Mouse (Mus musculus) MN1 (cell line): ENCODE measurements around the gene 4632433K11Rik.
"Not testable (repeated sequence)": the region's sequence is repeated elsewhere in the genome, so short reads cannot be mapped to it uniquely, and the experiment has no call there.

Source experiments
- DNase-seq: peaks from one replicate; pipeline ENCODE4 v3.0.0-alpha.2; 2016; ENCODE audit warnings: low spot score

The 4632433K11Rik gene

DNA sequence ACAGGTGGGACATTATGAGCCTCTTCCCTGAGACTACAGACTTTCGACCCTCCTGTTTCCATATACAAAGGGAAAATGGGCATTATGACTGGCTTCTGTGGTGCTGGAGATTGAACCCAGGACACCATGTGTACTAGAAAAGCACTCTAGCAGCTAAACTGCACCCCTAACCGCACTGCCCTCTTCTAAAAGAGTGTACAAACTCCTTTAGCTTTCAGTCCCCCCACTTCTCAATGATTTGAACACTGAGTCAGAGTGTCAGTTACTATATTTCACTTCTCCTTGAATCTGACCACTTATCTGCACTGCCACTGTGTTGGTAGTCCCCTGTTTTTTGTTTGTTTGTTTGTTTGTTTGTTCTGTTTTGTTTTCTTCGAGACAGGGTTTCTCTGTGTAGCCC lies at the start of gene 4632433K11Rik:
Gene 4632433K11Rik (plus strand): TSS at position 301 of the 400 bp plus-strand sequence.
- no peak for DNase-seq

DNA sequence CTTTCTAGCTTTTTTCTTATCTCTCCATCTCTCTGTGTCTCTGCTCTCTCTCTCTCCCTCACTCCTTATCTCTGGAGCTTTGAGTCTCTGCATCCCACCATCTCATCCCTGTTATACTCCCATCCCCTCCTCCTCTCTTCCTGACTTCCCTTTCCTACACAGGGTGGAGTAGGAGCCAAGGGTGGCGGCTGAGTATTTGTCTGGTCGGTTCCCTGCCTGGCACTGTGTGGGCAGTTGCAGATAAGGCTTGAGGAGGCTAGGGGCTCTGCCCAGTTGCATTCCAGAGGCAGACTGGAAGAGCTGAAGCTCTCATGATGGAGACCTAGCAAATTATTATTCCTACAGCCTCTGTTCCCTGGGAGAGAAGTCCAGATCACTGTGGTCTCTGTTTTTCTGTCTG lies 45.7 kb upstream of the 4632433K11Rik start:
- DNase-seq: no peak

DNA sequence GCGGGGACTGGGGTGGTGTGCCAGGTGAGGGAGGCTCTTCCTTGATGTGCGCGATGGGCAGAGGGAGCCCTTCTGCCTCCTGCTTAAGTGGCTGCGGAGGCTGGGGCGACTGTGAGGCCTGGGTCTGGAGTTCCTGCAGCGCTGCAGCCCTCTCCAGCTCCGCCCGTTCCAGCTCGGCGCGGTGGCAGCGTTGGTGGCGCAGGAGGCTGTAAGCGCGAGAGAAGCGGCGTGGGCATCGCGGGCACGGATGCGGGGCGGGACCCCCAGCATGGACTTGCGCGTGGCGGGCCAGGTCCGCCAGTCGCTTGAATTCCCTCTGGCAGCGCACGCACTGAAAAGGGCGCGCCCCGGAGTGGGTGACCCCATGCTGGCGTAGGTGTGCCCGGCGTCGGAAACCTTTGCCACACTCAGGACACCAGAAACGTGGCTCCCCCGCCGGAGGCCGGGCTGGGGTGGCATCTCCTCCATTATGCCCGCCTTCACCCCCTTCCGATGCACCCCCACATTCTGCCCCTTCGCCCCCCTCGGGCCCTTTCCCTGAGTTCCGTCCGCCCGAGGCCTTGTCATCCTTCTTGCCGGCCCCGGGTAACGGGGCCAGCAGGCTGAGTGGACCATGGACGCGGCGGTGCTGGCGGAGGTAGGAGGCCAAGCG lies 40.4 kb upstream of the 4632433K11Rik start:
- no peak for DNase-seq

DNA sequence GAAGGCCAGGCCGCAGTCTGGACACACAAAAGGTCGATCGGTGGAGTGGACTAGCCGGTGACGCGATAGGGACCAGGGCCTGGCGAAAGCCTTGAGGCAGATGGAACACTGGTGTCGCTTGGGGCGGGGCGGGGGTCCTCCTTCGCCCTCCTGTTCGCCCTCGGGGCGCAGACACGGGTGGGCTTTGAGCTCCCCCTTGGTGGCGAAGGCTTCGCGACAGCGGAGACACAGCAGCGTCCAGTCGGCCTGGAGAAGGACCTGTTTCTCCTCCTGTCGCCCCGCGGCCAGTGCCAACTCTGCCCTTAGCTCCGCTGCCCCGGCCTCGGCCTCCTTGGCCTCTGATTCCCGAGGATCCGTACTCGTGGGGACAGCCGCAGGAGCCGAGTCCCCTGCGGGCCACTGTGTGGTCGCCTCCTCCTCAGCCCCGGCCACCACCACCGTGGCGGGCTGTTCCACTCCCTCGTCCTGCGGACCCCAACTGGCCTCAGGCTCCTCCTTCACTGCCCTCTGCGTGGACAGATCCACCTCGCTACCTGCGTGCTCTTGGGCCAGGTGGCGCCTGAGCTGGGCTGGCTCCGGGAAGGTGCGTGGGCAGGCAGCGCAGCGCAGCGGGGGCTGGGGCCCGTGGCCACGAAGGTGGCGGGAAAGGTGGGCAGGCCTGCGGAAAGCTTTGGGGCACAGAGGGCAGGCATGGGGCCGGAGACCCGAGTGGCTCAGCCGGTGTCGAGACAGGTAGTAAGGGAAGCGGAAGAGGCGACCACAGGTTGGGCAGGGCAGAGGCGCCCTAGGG lies 39.7 kb upstream of the 4632433K11Rik start:
- DNase-seq: no peak

DNA sequence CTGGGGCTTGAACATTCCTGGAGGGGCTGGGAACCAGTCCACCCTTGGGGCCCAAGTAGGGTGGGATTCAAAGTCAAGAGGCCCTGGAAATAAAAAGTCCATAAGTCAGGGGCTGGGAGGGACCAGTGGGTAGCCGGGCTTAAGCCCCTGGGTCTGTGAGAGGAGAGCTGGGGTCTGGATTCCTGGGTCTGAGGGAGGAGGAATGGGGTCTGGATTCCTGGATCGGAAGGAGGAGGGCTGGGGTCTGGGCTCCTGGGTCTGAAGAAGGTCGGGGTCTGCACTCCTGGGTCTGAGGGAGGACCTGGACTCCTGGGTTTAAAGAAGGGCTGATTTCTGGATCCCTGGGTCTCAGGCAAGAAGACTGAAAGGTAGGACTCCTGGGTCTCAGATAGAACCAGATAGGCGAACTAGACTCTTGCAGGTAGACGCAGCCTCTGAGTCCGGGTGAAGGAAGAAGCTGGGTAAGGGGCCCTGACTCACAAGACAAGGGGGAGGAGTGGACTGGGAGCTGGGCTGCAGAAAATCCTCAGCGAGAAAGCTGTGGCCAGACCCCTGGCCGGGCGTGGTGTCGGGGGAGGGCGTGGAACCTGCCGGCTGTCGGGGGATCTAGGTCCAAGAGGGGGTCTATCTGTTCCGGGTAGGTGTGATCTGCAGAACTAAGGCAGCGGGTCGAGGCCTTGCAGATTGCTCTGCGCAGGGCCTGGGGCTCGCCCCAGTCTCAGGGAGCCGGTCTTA lies 38.5 kb upstream of the 4632433K11Rik start:
- DNase-seq: no peak

DNA sequence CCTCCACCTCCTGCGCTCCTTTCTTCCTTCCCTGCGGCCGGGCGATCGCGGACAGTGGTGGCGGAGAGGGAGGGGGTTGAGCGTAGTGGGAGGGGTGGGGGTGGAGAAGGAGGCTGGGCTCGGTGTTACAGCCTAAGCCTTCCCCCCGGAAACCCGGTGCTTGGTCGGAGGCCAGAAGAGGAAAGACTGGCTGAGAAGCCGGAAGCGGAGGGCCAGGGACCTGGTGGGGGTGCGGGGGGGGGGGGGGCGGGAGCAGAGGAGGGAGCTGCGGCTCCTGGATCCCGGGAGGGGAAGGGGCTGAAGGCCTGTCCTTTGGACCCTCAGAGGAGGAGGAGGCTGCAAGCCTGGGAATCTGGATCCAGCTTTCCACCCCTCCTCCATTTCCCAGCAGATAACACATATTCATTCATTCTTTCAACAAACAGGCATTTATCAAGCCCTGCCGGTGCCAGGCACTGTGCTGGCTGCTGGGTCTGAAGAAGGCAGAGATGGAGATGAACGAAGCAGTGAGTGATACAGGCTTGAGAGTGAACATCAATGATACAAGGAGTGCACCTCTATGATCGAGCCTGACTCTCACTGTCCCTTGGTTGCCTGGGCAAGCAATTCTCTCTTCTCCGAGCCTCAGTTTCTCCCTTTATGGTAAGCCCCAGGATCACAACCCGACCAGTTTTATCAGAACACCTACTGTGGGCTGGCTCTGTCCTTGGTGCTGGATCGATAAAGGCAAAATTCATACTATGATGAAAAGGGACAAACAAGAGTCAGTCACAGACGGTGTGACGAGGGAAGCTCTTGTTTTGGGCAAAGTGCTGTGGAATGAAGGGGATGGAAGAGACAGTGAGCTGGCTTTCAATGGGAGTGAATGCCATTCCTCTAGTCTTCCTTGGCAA lies 37.7 kb upstream of the 4632433K11Rik start, which contains the start of gene Zfp579:
Gene Zfp579 (minus strand): TSS at position 156 of the 893 bp plus-strand sequence.
- DNase-seq: peak; percentile 89

DNA sequence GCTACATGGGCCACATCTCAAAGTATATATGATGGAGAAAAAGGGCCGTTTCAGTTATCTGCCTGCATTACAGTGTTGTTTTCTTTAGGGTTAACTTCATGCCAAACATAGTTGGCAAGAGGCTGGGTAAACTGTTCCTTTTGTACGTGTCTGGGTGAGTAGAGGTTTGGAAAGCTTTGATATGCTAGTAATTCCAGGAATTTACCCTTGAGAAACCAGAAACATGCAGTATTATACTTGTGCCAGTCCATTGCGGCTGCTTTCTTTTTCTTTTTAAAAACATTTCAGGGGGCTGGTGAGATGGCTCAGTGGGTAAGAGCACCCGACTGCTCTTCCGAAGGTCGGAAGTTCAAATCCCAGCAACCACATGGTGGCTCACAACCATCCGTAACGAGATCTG lies 37.0 kb upstream of the 4632433K11Rik start:
- DNase-seq: no peak

DNA sequence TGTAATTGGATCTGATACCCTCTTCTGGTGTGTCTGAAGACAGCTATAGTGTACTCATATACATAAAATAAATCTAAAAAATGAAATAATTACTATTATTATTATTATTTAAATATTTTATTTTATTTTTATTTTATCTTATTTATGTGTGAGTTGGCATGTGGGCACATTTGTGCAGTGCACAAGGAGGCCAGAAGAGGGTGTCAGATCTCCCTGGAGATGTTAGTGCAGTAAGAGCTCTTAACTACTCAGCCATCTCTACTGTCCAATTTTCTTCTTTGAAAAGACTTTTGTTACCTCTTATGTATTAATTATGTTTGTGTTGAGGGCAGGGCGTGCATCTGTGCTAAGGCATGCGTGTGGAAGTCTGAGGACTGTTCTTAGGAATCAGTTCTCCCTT lies 34.0 kb upstream of the 4632433K11Rik start:
- no peak for DNase-seq

DNA sequence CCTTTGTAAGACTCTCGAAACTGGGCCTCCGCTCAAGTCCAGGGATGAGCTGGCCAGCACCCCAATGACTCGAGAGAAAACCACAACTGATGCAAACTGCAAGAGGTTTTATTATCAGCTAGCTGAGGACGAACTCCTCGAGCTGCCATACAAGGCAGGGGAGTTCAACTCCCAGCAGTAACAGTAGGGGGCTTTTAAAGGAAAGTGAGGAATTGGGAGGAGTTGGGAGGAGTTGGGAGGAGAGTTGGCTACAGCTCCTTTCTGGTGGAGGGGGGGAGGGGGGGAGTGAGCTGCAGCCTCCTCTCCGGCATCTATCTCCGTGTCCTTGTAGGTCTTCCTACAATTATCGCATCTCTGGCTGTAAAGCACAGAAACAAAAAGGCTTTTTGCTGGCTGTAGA lies 31.0 kb upstream of the 4632433K11Rik start:
- DNase-seq: not testable (repeated sequence)

DNA sequence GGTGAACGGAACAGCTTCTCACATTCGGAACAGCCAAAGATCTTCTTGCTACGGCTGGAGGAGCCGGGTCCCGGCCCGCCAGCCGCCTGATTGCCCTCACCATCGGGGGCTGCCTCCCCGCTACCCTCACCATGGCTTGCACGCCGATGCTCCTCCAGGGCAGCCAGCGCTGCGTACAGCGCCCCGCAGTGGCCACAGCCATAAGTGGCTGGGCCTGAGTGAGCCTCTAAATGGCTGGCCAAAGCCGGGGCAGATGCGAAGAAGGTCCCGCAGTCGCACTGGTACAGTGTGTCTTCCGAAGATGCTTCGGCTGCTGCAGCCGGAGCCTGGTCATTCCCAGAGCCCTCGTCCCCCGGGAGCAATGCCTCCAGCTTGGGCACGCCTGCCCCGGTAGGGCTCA lies 25.7 kb upstream of the 4632433K11Rik start:
- no peak for DNase-seq

DNA sequence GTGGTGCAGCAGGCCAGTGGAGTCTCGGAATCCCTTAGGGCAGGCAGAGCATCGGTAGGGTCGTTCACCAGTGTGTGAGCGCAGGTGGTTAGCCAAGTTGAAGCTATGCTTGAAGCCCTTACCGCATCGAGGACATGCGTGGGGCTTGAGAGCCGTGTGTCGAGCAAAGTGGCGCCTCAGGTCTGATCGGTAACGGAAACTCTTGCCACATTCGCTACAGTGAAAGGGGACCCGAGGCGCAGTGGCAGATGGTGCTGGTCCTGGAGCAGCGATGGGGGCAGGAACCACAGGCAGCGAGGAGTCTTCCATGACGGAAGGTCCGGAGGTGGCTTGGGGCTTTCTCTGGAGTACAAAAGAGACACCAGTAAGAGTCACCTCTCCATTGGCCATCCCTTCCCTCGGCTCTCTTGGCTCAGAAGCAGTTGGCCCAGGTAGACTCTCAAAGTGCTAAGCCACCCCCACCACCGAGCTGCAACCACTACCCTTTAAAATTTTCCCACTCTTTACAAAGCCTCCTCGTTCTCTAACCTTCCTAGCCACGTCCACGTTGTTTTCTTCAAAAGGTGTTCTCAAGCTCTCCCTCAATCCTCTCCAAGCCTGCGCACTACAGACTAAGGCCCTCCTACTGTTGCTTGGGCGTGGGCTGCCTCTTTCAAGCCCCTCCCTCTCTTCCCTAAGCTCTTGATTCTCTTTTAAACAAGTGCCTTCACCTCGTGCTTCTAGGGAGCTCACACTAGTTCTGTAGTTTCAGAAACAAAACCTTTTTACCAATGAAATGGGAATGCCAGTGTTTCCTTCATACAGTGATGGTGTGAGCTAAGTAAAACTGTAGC lies 21.0 kb upstream of the 4632433K11Rik start:
- DNase-seq: no peak

DNA sequence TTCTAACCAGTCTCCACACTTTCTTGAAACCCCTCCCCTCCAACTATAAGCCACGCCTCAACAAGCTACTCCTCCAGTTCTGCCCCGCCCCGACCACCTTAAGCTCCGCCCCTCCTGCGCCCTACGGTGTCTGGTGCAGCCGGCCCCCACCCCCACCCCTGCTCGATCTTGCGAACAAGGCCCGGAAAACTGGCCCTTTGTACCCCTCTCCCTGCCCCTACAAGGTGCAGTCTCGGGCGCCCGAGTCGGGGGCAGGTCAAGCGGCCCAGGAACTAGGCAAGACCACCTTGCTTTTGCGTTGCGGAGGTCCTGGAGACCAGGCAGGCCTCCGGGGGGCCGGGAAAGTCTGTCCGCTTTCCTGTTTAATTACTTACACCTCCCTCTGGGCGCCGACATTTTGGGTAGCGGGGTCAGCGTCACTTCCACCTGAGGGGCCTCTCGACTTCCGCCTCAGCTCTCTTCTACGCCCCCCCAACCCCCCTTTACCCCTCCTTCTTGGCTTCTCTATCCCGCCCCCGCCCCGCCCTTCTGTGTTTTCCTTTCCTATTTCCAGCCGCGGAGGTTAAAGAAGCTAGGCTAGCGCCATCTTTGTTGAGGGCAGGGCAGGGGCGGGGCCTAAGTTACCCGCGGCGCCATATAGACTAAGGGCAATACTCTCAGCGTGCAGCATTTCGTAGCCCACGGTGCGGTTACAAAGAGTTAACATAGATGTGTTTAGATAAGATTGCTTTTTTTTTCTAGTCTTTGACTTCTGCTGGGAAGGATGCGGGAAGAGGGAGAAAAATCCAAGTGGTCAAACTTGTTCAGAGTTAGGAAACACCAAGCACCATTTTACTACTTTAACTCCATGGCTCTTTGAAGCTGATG lies 19.4 kb upstream of the 4632433K11Rik start, which contains the start of the genes Zfp524 and Fiz1:
Gene Zfp524 (plus strand): TSS at position 165 of the 867 bp plus-strand sequence.
Gene Fiz1 (minus strand): TSS at position 447 of the 867 bp plus-strand sequence.
- peak; percentile 95 for DNase-seq

DNA sequence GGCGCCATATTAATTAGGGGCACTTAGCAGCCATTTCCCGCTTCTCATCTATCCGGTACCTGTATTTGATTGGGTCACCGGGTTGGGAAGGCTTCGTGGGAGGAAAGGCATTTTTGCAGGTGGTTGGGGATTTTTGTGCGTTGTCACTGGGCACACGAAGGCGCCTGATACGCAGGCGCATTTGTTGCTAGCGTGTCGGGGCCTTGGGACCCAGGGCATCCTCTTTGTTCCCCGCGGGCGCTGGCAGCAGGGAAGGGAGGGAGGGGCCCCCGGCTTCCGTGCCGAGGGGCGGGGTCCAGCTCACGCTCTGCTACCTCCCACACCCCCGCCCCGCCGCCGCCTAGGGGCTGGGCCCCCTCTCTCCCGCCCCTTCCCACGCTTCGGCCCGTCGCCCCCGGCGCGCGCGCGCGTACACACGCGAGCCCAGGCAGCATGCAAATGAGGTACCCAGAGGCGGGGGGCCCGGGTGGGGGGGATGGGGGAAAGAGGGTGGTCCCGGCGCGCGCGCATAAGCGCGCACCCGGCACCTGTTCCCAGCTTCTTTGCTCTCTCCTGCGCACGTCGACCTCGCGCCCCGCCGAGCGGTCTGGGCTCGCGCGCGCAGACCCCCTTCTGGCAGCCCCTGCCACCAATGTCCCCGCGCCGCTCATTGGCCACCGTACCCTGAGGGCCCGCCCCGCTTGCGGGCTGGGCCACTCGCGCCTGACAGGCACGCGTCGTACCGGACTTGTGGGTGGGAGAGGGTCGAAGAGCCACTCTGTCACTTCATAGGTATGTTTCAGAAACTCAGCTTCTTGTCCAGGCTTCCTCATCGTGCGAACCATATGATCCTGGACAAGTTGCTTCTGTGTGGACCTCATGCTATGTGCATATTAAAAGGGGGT lies 18.6 kb upstream of the 4632433K11Rik start, which contains the start of gene Gm44973:
Gene Gm44973 (plus strand): TSS at position 379 of the 884 bp plus-strand sequence.
- peak; percentile 91 for DNase-seq

DNA sequence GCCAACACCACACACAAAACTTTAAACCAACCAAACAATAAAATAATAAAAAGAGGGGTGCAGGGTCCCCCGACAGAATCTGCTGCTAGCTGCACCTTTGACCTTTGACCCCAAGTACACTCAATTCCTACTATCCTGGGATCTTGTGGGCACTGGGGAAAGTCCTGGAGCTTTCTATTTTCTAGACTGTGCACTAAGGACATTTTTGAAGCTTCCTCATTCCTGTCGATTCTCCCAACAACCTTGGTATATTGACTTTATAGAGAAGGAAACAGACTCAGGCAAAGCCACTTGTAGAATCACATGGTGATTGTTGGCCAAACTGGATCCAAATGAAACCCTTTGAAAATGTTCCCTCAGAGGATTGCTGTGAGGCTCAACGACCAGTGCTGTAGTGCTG lies 17.9 kb upstream of the 4632433K11Rik start:
- no peak for DNase-seq

DNA sequence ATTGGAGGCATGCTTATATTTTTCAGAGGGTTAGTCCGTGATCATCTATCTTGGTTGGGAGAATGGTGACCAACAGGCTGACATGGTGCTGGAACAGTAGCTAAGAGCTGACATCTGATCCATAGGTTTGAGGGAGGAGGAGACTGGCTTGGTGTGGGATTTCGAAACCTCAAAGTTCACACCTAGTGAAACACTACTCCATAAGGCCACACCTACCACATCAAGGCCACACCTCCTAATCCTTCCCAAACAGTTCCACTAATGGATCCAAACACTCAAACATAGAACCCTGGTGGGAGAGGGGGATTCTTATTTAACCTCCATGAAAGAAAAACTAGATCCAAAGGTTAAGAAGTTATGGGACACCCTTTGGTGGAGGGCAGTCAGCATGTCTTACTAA lies 17.0 kb upstream of the 4632433K11Rik start:
- DNase-seq: no peak

DNA sequence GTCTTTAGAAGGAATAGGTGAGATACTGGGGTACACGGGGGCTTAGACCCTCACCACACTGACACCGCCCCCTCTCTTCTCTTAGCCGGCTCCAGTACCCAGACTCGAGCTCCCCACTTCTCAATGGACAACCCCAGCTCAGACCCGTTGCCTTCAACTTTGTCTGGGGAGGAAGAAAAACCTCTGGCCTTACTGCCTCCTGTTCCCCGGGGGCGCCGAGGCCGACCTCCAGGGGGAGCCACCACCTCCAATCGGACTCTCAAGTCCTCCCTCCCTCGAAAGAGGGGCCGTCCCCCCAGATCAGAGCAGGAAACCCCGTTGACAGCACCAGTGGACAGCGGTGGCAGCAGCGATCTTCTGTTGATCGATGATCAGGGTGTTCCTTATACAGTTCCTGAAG lies 16.6 kb upstream of the 4632433K11Rik start:
- DNase-seq: no peak

DNA sequence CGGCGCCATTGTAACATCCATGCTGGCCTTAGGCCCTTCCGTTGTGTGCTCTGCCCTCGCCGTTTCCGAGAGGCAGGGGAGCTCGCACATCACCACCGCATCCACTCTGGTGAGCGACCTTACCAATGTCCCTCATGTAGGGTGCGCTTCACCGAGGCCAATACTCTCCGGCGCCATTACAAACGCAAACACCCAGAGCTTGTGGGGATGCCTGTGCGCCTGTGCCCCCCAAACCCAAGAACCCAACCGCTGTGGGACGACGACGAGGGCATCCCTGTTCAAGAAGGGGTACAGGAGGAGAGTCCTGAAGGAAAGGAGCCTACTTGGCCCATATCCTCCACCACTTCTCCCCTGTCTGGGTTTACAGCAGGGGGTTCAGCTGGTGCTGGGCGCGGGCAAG lies 16.0 kb upstream of the 4632433K11Rik start:
- DNase-seq: no peak

DNA sequence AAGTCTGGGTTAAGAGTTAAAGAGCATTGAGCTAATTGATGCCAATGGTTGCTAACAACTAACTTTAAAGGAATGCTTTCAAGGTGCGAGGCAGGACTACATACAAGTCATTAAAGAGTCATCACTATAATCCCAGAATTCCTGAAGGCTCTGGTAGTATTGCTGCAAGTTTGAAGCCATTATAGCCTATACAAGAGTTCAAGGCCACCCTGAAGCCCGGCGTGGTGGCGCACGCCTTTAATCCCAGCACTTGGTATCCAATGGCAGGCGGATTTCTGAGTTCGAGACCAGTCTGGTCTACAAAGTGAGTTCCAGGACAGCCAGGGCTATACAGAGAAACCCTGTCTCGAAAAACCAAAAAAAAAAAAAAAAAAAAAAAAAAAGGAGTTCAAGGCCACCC lies 14.3 kb upstream of the 4632433K11Rik start:
- not testable (repeated sequence) for DNase-seq
